Mouse (Mus musculus): ENCODE data around the gene Zfand6. TPM values are rescaled to one million over a fixed set of nuclear protein-coding genes. Genes with fewer than 3 reads are reported as not detected.

Gene Zfand6
- polyA plus RNA-seq, 1 experiment from 2014 or later = 181 TPM

GRCm38 (mm10) chr7:84586360-84587100, 103.2 kb downstream of the Zfand6 start:
- Histone ChIP-seq H3K9me3 (no peaks in the 10 kb centered on the region), H3K36me3 (no peaks in the 10 kb centered on the region), H3K27ac (replicated peaks) (no peak overlapping the region), H3K9ac (no peak overlapping the region), H3K4me2 (no peak overlapping the region), H3K4me3 (no peak overlapping the region), H3K27me3 (no peaks in the 10 kb centered on the region), H3K4me1 (replicated peaks) (no peaks in the 10 kb centered on the region)
- WGBS = 47% methylated on average over 3 of the region's 3 CpGs
- peak; percentile 46; the same call in 1 of the 2 replicates for ATAC-seq (ENCODE audit: low FRiP score, low read depth)

- Histone ChIP-seq H3K27me3 (no peaks in the 10 kb centered on the region), H3K4me1 (replicated peaks) (no peaks in the 10 kb centered on the region), H3K36me3 (no peaks in the 10 kb centered on the region), H3K4me2 (no peak overlapping the region), H3K9ac (no peak overlapping the region), H3K27ac (replicated peaks) (no peak overlapping the region), H3K9me3 (no peaks in the 10 kb centered on the region), H3K4me3 (no peak overlapping the region)
- 94% methylated on average over 4 of the region's 4 CpGs for WGBS
- no peak for ATAC-seq (ENCODE audit: low FRiP score, low read depth)
Observed at GRCm38 (mm10) chr7:84585086-84585485, 104.7 kb downstream of the Zfand6 start.

- 96% methylated on average over 1 of the region's 1 CpGs for WGBS
- H3K27me3 ChIP-seq = no peaks in the 10 kb centered on the region
- H3K27ac ChIP-seq (replicated peaks) = no peak overlapping the region
- H3K4me3 ChIP-seq = no peak overlapping the region
- H3K36me3 ChIP-seq = no peaks in the 10 kb centered on the region
- H3K4me2 ChIP-seq = no peak overlapping the region
- ATAC-seq (ENCODE audit: low FRiP score, low read depth) = no peak
- H3K9me3 ChIP-seq = no peaks in the 10 kb centered on the region
- H3K9ac ChIP-seq = no peak overlapping the region
- no peaks in the 10 kb centered on the region for H3K4me1 ChIP-seq (replicated peaks)
Observed at GRCm38 (mm10) chr7:84579769-84580168, 110.0 kb downstream of the Zfand6 start.

GRCm38 (mm10) chr7:84578841-84579240, 110.9 kb downstream of the Zfand6 start:
- no peaks in the 10 kb centered on the region for H3K27me3 ChIP-seq
- ATAC-seq (ENCODE audit: low FRiP score, low read depth) = no peak
- no peak overlapping the region for H3K4me3 ChIP-seq
- no peaks in the 10 kb centered on the region for H3K36me3 ChIP-seq
- no peak overlapping the region for H3K9ac ChIP-seq
- H3K9me3 ChIP-seq = no peaks in the 10 kb centered on the region
- no peak overlapping the region for H3K4me2 ChIP-seq
- H3K27ac ChIP-seq (replicated peaks) = no peak overlapping the region
- no peaks in the 10 kb centered on the region for H3K4me1 ChIP-seq (replicated peaks)
- WGBS = 78% methylated on average over 1 of the region's 1 CpGs

- Histone ChIP-seq H3K4me1 (replicated peaks) (no peaks in the 10 kb centered on the region), H3K4me3 (no peak overlapping the region), H3K27ac (replicated peaks) (no peak overlapping the region), H3K4me2 (no peak overlapping the region), H3K9me3 (no peaks in the 10 kb centered on the region), H3K9ac (no peak overlapping the region), H3K27me3 (no peaks in the 10 kb centered on the region), H3K36me3 (no peaks in the 10 kb centered on the region)
- 70% methylated on average over 2 of the region's 2 CpGs for WGBS
- no peak for ATAC-seq (ENCODE audit: low FRiP score, low read depth)
Observed at GRCm38 (mm10) chr7:84577034-84577433, 112.7 kb downstream of the Zfand6 start.

- Histone ChIP-seq H3K9me3 (no peaks in the 10 kb centered on the region), H3K27me3 (no peaks in the 10 kb centered on the region), H3K4me3 (no peak overlapping the region), H3K4me2 (no peak overlapping the region), H3K4me1 (replicated peaks) (no peaks in the 10 kb centered on the region), H3K9ac (no peak overlapping the region), H3K36me3 (no peaks in the 10 kb centered on the region), H3K27ac (replicated peaks) (no peak overlapping the region)
- 68% methylated on average over 6 of the region's 6 CpGs for WGBS
- ATAC-seq (ENCODE audit: low FRiP score, low read depth) = peak; percentile 48; the same call in 1 of the 2 replicates
Observed at GRCm38 (mm10) chr7:84566200-84566599, 123.6 kb downstream of the Zfand6 start.

- no peak overlapping the region for H3K4me3 ChIP-seq
- no peak overlapping the region for H3K9ac ChIP-seq
- H3K4me2 ChIP-seq = no peak overlapping the region
- no peaks in the 10 kb centered on the region for H3K4me1 ChIP-seq (replicated peaks)
- no peak overlapping the region for H3K27ac ChIP-seq (replicated peaks)
- no peak for ATAC-seq (ENCODE audit: low FRiP score, low read depth)
- H3K9me3 ChIP-seq = no peaks in the 10 kb centered on the region
- H3K27me3 ChIP-seq = no peaks in the 10 kb centered on the region
- 90% methylated on average over 3 of the region's 3 CpGs for WGBS
- H3K36me3 ChIP-seq = no peaks in the 10 kb centered on the region
Observed at GRCm38 (mm10) chr7:84564236-84564635, 125.5 kb downstream of the Zfand6 start.

Other genes starting within 250 kb of the Zfand6 start
- gene Gm2115, start 161.0 kb downstream of the Zfand6 start, polyA plus RNA-seq (2015; fragmentation: Nextera tagmentation; extraction: Ambion mirVana) = 1.8 and 2.1 TPM in 2 replicates
- 13.2 and 13.6 TPM in 2 replicates for gene Fah, start 83.2 kb downstream of the Zfand6 start, polyA plus RNA-seq (2015; fragmentation: Nextera tagmentation; extraction: Ambion mirVana)
- not detected in 2 replicates for gene Olfr291, start 163.6 kb upstream of the Zfand6 start, polyA plus RNA-seq (2015; fragmentation: Nextera tagmentation; extraction: Ambion mirVana)